Mouse (Mus musculus) adrenal gland, postnatal 14 days (tissue): ENCODE measurements around the gene Gng7. TPM values are rescaled to one million over a fixed set of nuclear protein-coding genes. Genes with fewer than 3 reads are reported as not detected.

ENCODE experiments used
- DNase-seq: peaks from one replicate; pipeline ENCODE4 v3.0.0; 2021; ENCODE audit warnings: mixed read lengths
- total RNA-seq: library from RNA; stranded (reverse); gene quantifications from 2 replicates; pipeline ENCODE4 v1.2.3, GENCODE M21; 2021

Gng7 gene
- total RNA-seq, 1 experiment from 2014 or later, result 5.9 TPM

- peak; percentile 100 for DNase-seq
Measured at GRCm38 (mm10) chr10:80929299-80930226, 85.2 kb downstream of the Gng7 start, which contains the start of gene Gadd45b. Gene Gadd45b (plus strand): TSS chr10:80930073.

GRCm38 (mm10) chr10:80928586-80929298 lies 86.0 kb downstream of the Gng7 start:
- peak; percentile 96 for DNase-seq

DNA sequence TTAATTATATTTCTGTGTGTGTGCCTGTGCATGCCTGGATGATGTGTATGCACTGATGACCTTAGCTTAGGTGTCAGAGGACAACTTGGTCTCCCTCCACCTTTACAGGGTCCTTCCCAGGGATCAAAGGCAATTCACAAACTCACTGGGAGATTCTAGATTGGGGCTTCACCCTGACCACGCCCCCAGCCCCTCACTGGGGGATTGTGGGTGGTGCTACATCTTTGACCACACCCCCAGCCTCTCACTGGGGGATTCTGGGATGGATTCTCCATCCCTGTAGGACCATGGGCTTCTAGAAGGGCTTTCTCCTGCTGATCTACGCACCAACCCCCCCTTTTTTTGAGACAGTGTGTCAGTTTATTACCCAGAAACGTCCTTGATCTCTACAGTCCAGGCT lies 89.3 kb downstream of the Gng7 start:
- DNase-seq, result no peak

GRCm38 (mm10) chr10:80921923-80922322 lies 92.8 kb downstream of the Gng7 start:
- peak; percentile 66 for DNase-seq

DNA sequence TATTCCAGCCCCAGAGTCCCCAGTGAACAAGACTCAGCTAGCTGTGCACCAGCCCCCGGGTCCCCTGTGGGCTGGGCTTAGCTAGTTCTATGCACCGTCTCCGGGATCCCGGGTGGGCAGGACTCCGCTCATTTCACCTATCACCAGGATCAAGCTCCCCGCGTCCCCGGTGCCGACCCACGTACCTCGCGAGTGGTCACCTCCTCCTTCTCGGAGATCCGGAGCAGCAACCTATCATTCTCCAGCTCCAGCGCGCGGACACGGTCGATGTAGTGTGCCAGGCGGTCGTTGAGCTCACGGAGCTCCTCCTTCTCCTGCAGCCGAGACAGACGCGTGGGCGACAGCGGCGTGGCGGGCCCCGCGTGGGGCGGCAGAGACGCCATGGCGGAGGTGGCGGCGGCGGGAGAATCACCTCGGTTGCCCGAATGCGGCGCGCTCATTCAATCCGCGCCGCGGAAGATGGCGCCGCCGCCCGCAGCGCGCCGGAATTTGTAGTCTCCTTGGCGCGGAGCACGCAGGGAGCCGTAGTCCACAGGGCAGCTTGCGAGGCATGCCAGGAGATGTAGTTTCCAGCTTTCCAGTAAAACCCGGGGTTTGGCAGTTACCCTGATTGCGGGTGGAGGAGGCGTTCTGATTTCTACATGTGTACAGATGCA lies 96.8 kb downstream of the Gng7 start, which contains the start of gene Lmnb2:
Gene Lmnb2 (minus strand): TSS at position 467 of the 656 bp plus-strand sequence.
- peak; percentile 86 for DNase-seq

DNA sequence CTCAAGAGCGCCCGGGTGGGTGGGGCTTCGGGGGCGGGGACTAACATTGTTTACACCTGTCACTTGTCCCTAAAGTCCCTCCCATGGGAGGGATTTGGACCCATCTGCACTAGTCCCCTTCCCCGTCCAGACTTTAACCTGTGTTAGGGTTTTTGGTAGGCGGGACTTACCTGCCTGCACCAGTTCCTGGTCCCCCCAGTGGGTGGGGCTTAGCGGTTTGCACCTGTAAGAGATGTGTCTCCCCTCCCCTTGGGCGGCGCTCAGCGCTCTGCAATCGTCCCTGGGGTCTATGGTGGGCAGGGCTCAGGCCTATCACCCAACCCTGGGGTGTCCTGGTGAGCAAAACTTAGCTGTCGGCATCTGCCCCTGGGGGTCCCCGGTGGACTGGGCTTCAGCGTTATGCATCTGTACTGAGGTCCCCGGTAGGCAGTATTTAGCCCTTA lies 97.4 kb downstream of the Gng7 start:
- no peak for DNase-seq

GRCm38 (mm10) chr10:80915736-80916135 lies 99.0 kb downstream of the Gng7 start:
- no peak for DNase-seq

GRCm38 (mm10) chr10:80915260-80915659 lies 99.5 kb downstream of the Gng7 start:
- no peak for DNase-seq

GRCm38 (mm10) chr10:80914253-80914656 lies 100.5 kb downstream of the Gng7 start:
- DNase-seq, result no peak

GRCm38 (mm10) chr10:80913364-80914011 lies 101.3 kb downstream of the Gng7 start:
- DNase-seq, result no peak

- no peak for DNase-seq
Measured at GRCm38 (mm10) chr10:80911891-80912290, 102.9 kb downstream of the Gng7 start.

GRCm38 (mm10) chr10:80911354-80911753 lies 103.4 kb downstream of the Gng7 start:
- no peak for DNase-seq

DNA sequence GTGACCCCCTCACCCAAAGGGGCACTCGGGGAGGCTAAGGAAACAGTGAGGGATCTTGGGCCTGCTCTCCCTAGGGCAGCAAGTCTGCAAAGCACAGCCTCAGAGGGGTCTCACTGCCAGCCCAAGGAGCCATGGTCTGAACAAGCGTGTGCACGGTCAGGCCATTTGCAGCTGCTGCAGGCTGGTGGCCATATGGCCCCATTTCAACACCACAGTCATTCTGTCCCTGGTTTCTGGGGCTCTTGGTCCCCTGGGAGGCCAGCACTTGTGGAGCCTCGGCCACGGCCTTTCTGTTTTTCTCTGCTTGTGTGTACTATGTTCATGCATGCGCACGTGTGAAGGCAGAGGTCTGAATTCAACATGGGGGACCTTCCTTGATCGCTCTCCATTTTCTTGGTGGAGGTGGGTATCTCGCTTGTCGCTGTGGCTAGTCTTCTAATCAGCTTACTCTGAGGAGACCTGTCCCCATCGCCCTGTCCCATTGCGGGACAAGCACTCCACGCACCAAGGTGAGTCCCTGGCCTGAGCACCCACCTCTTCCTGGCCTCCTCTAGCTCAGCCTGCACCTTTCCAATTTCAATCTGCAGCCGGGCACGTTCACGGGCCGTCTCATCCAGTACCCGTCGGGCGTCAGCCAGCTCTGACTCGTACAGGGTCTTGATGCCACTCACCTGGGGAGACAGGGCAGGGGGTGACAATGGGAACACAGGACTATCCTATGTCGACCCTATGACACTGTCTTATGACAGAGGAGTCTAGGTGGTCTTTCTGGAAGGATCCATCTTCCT lies 105.2 kb downstream of the Gng7 start:
- DNase-seq, result peak; percentile 53

GRCm38 (mm10) chr10:80904709-80905108 lies 110.0 kb downstream of the Gng7 start:
- DNase-seq, result no peak

DNA sequence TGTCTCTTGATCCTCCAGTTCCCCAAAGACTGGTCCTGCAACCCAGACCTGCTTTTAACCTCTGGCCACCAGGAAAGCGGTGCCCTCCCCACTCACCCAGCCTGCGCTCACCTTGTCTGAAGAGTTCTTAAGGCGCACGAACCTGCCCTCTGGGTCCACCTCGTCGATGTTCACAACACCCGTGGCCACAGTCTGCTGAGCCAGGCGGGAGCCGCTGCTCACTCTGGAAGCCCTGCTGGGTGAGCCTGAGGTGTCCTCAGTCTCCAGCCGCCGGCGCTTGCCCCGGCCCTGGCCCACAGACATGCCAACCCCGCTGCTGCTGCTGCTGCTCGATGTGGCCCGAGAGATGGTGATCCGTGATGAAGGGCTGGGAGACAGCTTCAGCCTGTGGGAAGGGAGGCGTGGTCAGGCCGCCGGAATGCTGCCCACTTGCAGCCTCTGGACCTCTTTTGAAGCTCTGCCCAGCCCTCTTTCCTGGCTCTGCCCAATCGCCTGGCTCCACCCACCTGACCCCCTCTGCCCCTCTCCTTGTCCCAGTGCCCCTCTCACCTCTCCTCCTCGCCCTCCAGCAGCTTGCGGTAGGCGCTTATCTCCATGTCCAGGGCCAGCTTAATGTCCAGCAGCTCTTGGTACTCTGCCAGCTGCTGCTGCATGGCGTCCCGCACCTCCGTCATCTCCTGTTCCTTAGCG lies 110.6 kb downstream of the Gng7 start:
- peak; percentile 53 for DNase-seq

DNA sequence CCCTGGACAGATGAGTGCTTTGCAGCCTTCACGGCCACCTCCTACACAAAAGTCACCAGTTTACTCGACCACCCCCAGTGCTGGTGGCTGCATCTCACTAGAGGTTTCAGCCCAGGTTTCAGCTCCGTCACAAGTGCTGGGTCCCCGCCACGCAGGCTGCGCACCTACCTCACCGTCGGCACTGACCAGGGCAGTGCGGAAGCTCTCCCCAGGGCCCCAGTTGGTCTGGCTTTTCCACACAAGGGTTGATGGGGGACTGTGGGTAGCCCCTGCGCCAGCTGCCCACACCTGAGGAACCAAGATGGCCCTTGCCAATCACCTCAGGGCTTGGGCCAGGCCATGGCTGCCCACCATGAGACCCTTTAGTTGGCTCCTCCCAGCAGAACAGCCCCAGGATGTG lies 111.5 kb downstream of the Gng7 start:
- DNase-seq, result no peak

DNA sequence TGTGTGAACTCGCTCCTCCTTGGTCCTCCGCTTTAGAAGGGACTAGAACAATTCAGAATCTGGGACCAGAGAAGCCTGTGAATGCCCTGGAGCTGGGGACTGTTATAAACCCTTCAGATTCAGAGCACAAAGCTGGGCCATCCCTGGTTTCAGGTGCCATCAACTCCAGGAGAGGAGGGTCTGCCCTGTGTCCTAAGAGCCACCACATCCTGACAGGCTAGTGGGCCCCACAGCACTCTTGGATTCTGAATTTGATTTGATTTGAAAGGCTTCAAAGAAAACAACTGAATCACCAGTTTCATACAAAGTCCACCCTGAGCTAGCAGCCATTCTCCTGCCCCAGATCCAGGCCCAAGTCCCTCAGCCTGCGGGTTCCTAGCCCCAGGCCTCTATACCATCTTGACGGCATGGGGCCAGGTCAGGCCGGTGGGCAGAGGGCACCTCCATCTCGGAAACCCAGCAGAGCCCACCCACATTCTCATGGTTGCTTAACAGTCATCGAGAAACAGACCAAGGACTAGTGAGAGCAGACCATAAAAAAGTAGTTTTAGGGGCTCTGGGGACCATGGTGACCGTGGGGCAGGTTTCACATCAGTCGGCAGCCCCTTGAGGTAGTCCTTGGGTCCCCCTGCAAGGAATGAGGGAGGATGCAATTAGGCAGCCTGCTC lies 112.3 kb downstream of the Gng7 start:
- DNase-seq, result no peak

GRCm38 (mm10) chr10:80901409-80902272 lies 113.1 kb downstream of the Gng7 start:
- no peak for DNase-seq
